Mouse (Mus musculus): ENCODE measurements at regions not wholly inside any gene's neighbourhood (a gene's known extent, or its start where the extent isn't known, plus 50 kb on each side); places are given as distances from the start of the nearest gene placed in this dataset.
"Not testable (repeated sequence)": the region's sequence is repeated elsewhere in the genome, so short reads cannot be mapped to it uniquely, and the experiment has no call there.

DNA sequence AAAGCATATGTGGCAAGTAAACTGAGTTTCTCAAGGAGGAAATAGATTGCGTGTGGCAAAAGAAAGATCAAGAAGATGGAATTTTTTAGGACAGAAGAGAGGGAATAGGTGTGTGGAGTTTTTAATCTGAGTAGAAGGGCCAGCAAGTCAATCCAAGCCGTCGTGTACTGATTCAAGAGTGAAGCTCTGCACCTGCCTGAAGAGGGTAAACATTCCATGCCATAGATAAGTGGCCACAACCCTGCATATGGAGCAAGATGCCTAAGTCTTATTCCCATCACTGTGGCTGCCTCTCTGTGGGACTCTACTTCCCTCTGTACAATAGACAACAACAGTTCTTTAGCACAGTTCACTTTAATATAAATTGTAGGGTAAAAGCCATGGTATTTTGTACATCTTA lies 443.4 kb downstream of the Tns1 start:
- ATAC-seq (replicated peaks; ENCODE audit: low FRiP score, low TSS enrichment, poor library complexity, severe bottlenecking), result no peak

DNA sequence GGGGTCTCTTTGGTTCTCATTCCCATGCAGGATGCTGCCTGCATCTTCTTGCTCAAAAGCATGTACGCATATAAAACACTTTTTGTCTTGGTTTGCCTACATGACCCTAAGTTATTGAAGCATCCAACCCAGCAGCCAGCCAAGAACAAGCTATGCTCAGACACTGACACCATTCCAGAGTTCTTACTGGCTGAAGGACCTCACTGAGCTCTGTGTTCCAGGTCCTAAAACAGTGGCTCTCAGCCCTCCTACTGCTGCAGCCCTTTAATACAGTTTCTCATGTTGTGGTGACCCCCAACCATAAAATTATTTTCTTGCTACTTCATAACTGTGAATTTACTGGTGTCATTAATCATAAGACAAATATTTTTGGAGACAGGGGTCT lies 450.4 kb downstream of the Tns1 start:
- ATAC-seq (replicated peaks; ENCODE audit: low FRiP score, low TSS enrichment, poor library complexity, severe bottlenecking), result no peak

DNA sequence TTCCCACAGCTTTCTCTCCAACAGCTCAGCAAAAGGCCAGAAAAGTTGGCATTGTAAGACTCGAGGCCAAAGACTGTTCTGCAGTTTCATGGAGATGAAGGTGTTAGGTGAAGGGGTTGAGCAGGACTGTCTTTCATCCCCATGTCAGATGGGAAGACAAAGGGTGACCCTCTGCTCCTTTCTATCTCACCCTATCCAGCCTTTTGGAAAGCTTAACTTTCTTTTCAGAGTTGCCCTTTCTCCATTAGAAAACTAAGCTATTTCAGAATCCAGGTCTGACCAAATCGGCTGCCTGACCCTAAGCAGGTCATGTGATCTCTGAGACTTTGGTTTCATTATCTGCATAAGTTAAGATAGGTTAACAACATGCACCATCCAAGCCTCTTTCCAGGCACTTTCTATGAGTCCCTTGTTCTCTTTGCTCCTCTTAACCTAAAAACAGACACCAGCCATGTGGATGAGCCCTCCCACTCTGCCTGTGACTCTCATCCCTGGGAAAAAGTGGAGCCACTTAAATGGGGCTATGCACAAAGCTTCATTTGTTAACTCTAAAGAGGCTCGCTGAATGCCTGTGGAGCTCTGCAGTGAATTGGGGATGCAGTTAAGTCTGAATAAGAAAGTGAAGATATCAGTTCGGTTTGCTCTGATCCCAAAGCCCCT lies 450.9 kb downstream of the Tns1 start:
- no peak for ATAC-seq (replicated peaks; ENCODE audit: low FRiP score, low TSS enrichment, poor library complexity, severe bottlenecking)

DNA sequence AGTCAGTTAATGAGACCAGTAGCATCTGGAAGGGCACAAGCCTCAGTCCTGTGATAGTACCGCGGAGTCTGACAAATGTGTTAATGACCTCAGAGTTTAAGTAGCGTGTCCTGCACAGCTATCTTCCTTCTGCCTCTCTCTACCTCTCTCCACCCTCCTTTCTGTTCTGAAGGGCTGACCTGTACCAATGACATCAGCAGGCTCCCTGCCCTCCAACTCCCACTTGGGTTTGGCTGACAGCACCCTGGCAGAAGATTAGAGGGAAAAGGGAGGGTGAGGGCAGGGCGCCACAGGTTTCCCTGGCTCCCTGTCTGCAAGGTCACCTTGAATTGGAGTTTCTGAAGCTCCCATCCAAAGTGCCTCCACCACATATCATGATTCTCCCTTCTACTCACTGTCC lies 452.0 kb downstream of the Tns1 start:
- ATAC-seq (replicated peaks; ENCODE audit: low FRiP score, low TSS enrichment, poor library complexity, severe bottlenecking), result no peak

DNA sequence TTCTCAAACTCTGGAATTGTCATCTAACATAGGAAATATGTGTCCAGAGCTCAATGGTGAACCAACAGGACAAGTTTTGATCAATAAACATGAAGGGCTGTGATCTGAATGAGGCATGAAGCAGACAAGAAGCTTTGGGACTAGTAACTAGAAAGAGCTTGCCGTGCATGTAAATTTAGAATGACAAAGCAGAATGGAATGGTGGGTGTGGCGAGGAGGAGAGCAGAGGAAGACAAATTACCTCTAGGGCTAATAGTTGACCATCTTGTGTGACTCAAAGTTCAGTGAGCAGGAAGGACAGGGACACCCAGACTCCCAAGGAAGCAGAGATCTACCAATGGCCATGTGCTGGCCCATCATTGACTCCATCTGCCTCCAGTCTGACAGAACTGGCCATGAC lies 455.6 kb downstream of the Tns1 start:
- no peak for ATAC-seq (replicated peaks; ENCODE audit: low FRiP score, low TSS enrichment, poor library complexity, severe bottlenecking)

DNA sequence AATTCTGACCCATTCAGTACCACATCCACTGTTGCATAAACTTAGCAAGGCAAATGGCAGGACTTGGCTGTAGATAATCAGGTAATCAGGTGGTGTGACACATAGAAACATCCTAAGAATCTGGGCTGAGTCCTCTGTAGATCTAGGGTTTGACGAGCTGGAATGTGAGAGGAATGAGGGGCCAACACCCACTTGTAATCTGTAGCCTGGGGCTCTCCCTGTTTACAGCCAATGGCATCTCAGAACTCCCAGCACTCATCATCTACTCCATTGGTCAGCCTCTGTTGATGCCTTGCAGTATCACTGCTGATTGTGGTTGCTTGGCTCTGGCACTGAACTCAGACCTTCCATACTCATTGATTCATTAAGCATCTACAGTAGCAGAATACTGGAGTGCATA lies 460.7 kb downstream of the Tns1 start:
- no peak for ATAC-seq (replicated peaks; ENCODE audit: low FRiP score, low TSS enrichment, poor library complexity, severe bottlenecking)

DNA sequence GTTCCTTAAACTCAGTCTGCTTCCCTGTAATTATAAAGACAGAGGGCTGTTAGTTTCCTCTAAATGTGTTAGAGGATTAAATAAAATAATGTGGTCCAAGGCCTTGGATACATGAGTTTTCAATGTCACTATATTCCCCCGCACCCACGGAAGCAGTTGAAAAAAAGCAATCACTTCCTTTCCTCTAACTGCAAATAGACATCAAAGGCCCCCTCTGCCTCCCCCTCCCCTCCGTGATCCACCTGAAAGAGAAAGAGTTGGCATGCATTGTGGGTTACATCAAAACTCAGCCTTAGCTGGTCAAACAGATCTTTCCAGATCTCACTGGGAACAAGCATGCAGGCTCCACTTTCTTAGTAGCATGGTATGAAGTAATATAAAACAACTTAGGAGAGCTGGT lies 479.2 kb downstream of the Tns1 start:
- no peak for ATAC-seq (replicated peaks; ENCODE audit: low FRiP score, low TSS enrichment, poor library complexity, severe bottlenecking)

DNA sequence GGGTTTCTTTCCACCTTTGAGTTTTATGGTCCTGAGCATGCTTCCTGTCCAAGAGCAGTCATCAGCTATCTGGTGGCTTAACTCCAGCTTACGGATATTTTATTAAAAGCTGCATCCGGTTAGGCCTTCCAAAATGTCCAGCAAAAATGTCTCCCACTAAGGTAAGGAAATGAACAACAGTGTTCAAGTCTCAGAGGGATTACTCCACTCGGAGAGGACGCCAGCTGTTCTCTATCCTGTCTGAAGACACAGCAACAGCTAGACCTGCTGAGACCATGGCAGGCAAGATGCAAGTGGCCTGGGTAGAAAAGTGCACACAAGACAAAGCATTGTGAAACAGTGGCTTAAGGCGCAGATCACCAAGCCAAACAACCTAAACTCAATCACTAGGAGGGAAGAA lies 479.9 kb downstream of the Tns1 start:
- no peak for ATAC-seq (replicated peaks; ENCODE audit: low FRiP score, low TSS enrichment, poor library complexity, severe bottlenecking)

DNA sequence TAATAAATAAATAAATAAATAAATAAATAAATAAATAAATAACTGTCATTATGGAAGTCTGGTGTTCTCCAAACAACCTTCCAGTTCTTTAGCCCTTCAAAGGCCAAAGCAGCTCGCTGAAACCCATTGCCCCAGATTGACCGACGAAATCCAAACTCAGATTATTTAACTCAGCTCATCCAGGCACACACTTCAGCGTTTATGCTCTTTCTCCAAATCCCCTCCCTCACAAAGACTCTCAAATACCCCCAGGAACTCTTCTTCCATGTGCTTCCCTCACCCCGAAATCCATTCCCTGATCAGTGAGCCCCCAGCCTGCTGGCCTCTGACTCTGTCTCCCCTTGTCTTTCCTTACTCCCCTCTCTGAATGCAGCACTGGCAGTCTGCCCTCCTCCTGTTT lies 480.8 kb downstream of the Tns1 start:
- ATAC-seq (replicated peaks; ENCODE audit: low FRiP score, low TSS enrichment, poor library complexity, severe bottlenecking), result no peak

DNA sequence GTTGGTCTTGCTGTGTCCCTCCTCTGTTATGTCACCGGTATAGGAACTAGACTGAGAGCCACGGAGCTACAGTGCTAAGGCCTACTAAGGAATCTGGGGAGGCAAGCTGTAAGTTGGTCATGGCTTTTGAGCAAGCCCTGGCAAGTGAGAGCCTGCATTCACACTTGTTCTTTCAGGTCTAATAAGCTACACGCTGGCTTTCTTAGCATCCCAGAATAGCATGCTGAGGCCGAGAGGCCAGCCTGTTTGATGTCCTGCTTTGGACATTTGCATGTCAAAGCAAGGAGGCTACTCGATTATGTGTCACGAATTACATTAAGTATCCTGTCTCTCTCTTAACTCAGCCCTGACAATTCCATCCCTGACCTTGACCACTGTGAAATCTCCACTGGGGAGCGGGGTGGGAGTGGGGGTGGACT lies 481.5 kb downstream of the Tns1 start:
- no peak for ATAC-seq (replicated peaks; ENCODE audit: low FRiP score, low TSS enrichment, poor library complexity, severe bottlenecking)

DNA sequence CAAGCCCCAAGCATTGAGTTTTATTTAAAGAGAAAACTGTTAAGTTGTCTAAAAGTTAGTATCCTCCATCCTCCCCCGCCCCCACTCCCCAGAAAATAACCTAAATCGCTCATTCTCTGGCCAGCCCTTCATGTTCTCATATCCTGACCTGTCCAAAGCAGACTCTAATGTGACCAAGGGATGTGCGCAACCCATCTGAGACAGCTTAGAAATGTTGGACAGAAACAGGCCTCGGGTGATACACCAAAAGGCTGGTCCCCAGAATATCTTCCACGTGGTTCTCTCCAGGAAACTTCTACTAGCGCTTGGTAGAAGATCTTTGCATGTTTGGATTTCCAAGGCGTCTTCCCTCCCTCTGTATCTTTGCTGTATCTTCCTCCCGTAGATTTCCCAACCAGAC lies 482.8 kb downstream of the Tns1 start:
- ATAC-seq (replicated peaks; ENCODE audit: low FRiP score, low TSS enrichment, poor library complexity, severe bottlenecking), result no peak

DNA sequence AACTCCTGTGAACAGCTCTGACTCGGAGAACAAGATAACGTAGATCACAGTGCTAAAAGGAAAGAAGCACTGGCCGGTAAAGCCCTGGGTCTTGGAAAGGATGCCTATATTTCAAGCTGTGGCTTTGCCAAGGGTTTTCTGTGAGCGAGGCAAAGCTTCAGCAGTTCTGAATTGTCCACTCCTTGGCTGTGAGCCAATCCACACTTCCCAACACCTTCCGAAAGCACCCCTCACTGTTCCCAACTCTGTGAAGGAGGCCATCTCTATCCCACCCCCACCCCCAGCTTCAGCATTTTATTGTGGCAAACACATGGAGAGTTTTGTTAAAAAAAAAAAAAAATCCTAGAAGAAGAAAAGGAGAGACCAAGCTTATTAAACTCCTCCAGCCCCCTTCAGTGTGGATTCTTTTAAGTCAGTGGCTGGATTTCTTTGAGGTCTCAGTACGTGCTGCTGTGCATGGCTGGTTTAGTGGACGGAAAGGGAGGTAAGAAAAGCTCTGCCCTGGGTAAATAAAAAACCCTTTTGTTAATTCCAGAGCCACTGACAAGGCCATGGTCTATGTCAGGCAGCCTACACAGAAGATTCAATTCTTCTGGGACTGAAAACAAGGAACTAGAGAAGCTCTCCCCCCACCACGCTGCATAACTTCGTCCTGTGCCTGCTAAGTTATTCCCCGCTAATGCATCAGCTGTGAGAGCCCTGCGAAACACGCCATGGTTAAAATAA lies 483.4 kb downstream of the Tns1 start:
- no peak for ATAC-seq (replicated peaks; ENCODE audit: low FRiP score, low TSS enrichment, poor library complexity, severe bottlenecking)

DNA sequence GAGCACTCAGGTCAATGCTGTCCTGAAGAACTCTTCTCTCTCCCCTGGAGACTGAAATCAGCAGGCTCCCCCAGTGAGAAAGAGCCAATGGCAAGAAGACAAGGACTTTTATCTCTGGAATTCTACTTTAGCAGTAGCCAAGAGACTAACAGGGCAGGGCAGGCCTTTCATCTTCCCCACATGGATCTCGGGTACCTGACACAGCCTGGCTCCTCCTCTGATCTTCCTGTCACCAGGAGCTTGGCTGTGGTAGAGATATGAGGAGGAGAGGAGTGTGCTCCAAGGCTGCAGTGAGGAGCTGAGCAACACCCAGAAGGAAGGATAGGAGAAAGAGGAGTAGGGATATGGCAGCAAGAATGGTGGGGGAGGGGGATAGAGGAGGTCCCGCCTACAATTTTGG lies 488.5 kb downstream of the Tns1 start:
- no peak for ATAC-seq (replicated peaks; ENCODE audit: low FRiP score, low TSS enrichment, poor library complexity, severe bottlenecking)

DNA sequence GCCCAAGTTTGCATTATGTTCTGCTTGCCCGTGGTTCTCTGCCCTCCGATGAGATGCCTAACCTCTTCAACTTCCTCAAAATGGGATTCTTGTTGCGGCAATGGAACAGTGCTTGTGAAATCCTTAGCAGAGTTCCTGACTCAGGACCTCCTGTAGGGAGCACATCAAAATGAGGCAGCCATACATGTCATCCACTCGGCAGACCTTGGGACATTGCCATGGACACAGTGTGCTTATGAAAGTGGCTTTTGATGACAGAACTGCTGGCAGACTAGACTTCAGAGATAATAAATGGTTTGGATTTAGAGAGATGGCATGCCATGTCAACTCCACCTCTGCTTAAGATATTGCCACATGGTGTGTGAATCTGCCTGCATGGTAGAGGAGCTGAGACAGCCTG lies 489.4 kb downstream of the Tns1 start:
- ATAC-seq (replicated peaks; ENCODE audit: low FRiP score, low TSS enrichment, poor library complexity, severe bottlenecking), result no peak

DNA sequence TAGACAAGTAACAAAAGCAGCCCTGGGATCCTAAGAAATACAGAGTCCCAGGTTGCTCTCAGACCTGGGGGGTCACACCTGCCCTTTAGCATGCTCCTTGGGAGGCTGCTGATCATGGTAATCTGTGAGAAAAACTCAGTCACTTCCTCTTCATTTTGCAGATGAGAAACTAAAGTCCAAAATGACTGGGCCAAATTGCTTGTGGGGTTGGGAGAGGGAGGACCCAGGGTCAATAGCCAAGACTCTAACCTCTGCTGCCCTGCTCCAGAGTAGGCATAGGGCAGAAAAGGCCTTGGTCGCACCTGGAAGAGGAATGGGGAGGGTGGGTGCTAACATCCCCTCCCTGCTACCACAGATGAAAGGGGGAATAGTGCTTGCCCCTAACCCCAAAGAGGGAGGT lies 491.2 kb downstream of the Tns1 start:
- no peak for ATAC-seq (replicated peaks; ENCODE audit: low FRiP score, low TSS enrichment, poor library complexity, severe bottlenecking)

DNA sequence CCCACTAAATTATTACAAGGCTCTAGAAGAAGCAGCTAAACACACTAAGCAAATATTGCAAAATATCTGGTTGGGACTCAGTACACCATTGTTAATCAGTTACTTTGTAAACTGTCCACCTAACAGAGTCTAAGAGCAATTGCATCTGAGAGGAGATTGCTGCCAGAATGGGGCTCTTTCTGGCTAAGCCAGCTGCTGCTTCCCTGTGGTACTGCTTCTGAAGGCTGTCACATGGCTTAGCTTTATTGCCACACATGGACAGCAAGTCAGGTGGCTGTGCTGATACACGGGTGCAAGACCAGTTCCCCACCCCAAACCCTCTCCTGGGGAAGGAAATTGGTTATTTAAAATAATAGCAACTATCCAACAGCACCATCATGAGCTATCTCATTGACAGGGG lies 493.9 kb downstream of the Tns1 start:
- no peak for ATAC-seq (replicated peaks; ENCODE audit: low FRiP score, low TSS enrichment, poor library complexity, severe bottlenecking)

DNA sequence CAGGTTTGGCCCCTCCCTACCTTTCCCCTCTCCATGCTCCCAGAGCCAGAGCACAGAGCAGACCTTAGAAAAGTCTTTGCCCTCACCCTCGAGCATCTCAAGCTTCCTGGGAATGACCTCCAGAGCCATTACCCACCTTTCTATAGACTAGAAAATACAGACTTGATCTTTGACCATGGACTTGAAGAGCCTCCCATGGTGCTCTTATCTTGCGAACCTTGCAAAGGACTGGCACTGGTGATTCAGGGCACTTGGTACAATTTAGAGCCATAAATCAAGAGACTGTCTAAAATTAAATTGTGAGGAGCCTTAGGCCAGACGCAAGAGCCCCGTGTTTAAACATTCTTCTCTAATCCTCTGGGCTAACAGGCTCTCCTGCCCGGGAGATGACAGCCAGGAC lies 498.9 kb downstream of the Tns1 start:
- ATAC-seq (replicated peaks; ENCODE audit: low FRiP score, low TSS enrichment, poor library complexity, severe bottlenecking), result no peak

DNA sequence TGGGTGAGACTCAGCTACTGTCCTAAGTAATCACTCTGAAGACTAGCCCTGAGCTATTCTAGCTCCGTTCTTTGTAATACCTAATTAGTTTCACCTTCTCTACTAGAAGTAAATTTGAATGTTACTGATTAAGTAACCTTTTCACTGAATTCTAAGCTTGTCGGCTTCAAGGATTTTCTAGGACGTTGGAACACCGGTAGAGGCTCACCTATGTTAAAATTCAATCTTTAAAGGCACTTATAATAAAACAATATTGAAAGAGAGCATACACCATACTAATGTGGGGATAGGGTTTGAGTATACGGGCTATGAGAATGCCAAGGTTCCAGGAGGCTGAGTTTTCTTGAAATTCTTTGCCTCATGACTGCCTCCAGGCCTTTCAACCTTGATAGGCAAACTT lies 503.1 kb downstream of the Tns1 start:
- ATAC-seq (replicated peaks; ENCODE audit: low FRiP score, low TSS enrichment, poor library complexity, severe bottlenecking), result not testable (repeated sequence)

DNA sequence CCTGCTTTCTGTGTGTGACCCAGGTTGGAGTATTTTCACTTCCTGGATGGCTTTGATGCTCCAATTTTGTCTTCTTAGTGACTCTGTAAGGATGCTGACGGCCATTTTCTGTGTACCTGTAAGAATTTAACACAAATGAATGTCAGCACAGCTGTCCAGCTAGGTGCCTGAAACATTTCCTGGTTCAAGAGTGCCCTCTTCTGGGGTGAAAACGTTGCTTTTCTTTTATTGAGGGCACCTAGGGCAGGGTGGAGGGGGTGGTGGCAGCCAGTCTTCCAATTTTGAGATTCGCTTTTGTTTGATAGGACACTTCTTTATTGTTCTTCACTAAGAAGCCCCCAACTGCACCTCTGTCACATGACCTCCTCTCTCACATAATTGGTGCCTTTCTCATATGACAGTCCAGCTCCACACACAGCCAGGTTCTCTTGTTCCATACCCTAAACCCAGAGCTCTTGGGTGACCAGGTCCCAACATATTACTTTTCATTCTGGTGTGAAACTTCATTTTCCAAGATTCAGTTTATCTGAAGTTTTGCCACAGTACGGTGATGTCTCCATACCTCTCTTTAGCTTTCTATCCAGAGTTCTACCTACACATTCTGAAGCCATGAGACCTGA lies 505.6 kb downstream of the Tns1 start:
- no peak for ATAC-seq (replicated peaks; ENCODE audit: low FRiP score, low TSS enrichment, poor library complexity, severe bottlenecking)

DNA sequence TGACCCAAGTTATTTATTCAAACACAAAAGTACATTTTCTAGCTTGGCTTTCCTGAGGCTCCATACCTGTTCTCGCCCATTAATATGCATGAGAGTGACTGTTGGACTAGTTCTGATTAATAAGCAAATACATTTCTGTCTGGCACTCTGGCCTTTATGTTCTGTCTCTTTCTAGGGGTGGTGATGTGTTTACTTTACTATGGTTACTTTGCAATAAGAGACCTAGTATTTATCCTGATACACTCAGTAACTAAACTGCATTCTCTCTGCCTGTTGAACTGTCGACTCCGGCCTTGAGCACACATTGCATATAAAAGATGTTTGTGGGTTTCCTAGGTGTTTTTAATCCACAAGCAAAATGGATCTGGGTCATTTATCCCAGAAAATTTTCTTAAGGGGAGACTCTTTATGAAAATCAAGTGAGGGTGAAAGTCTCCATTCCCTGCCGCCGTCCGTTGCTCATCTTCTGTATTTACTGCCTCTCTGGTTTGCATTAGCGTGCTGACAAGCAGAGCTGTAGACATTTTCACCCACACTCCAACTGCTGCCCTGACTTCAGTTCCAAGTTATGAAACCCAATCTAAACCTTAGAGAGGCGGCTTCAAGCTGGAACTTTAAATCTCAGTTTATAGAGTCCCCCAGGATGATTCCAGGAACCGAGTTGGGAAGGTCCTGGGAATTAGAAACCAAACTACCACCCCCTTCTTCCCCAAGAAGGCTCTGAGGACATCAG lies 530.4 kb downstream of the Tns1 start:
- no peak for ATAC-seq (replicated peaks; ENCODE audit: low FRiP score, low TSS enrichment, poor library complexity, severe bottlenecking)

Data from megakaryocyte-erythroid progenitor cell, adult 5-6 weeks (primary cell).